In genomic region chr17:52602093-52602780, GRCm38 (mm10) we compare ENCODE assay signal across 8 mouse cellular contexts. TPM values are rescaled to one million over a fixed set of nuclear protein-coding genes. Genes with fewer than 3 reads are reported as not detected.
A peak's percentile ranks its signal among the peaks of the same experiment; 100 is the strongest.
DNase-seq lines count a peak whose midpoint lies in the region; ATAC-seq and TF ChIP-seq lines count a peak whose summit lies in the region.

Kcnh8 (plus strand) TSS chr17:52602709.

- WGBS in liver, postnatal 0 days (ENCODE audit: insufficient replicate concordance): 2% methylated on average over 40 of the region's 40 CpGs

- ATAC-seq in liver, postnatal 0 days: no peak; the same call in 1 of the 2 replicates

- no peak for TF ChIP-seq EP300 in liver, postnatal 0 days (IDR thresholded peaks at IDR 0.05; ENCODE audit: low read depth)

- TF ChIP-seq CTCF in liver, postnatal 0 days (IDR thresholded peaks at IDR 0.05; ENCODE audit: low read depth): no peak

- no peak within 1 kb of the TSS for H3K9ac ChIP-seq in liver, postnatal 0 days (replicated peaks)

- intact Hi-C loops in left cerebral cortex, postnatal 10 days (cut with DNase I): no loop called here

- H3K9me3 ChIP-seq in liver, postnatal 0 days (ENCODE audit: low read length): no peaks in the 10 kb centered on the region

- H3K4me3 ChIP-seq in liver, postnatal 0 days (ENCODE audit: low read depth, low read length): peak within 1 kb of the TSS; percentile 34

- peak; percentile 1 for DNase-seq in adrenal gland, postnatal 10 days
- no peak for DNase-seq in adrenal gland, adult 18-20 months (ENCODE audit: low spot score in 2 of 2)
- DNase-seq in left cerebral cortex, postnatal 10 days (ENCODE audit: extremely low spot score in 1 of 2, low spot score in 2 of 2): peak; percentile 12 to 54
- DNase-seq in left cerebral cortex, adult 11 months (ENCODE audit: low spot score): no peak
- peak; percentile 22 to 25 for DNase-seq in frontal cortex, postnatal 10 days (ENCODE audit: low spot score in 2 of 2)
- DNase-seq in liver, postnatal 0 days: peak; percentile 11
- peak; percentile 55 for DNase-seq in right cerebral cortex, postnatal 4 days
- no peak for DNase-seq in adrenal gland, adult 2 months

- no peaks in the 10 kb centered on the region for H3K4me1 ChIP-seq in liver, postnatal 0 days (ENCODE audit: insufficient read depth)

- no peak within 1 kb of the TSS for H3K27ac ChIP-seq in liver, postnatal 0 days (ENCODE audit: low read depth)

- no peaks in the 10 kb centered on the region for H3K36me3 ChIP-seq in liver, postnatal 0 days (replicated peaks; ENCODE audit: insufficient read depth, low read length)

- peak within 1 kb of the TSS; percentile 65 for H3K4me2 ChIP-seq in liver, postnatal 0 days (ENCODE audit: low read depth, low read length)

- H3K27me3 ChIP-seq in liver, postnatal 0 days (ENCODE audit: insufficient read depth, low read length): peaks cover 31% of the 10 kb centered on the region

RNA-seq across cellular contexts. Expression of gene Kcnh8, which starts in this region (rescaled TPM):
- total RNA-seq in adrenal gland, postnatal 10 days (2021): under 1 TPM; 0.27 to 0.61 TPM
- total RNA-seq in adrenal gland, adult 18-20 months (2021): under 1 TPM in 1 of 2 experiments, not detected in 1; 0.10 TPM
- 1 to 10 TPM; 1.7 to 1.9 TPM for total RNA-seq in left cerebral cortex, postnatal 10 days (2021)
- 0.02 TPM in 1 of 2 replicates, not detected in the other for polyA plus RNA-seq in liver, postnatal 0 days (2015; fragmentation: Nextera tagmentation; extraction: Ambion mirVana)
- under 1 TPM; 0.06 to 0.07 TPM for total RNA-seq in adrenal gland, adult 2 months (2021)
- 0.09 TPM in 1 of 2 replicates, not detected in the other for polyA plus RNA-seq in adrenal gland, adult 2 months (2012; rRNA removed)

Comparison
In these comparisons a context has a peak if more than half of its experiments do, and no peak if none do; other contexts are left out.
1. DNase-seq: peak in left cerebral cortex, postnatal 10 days (2 of 2), frontal cortex, postnatal 10 days (2 of 2) and right cerebral cortex, postnatal 4 days (single experiment); none in adrenal gland, adult 18-20 months (0 of 2), left cerebral cortex, adult 11 months (single experiment) and adrenal gland, adult 2 months (single experiment).
2. Peak in DNase-seq in adrenal gland, postnatal 10 days; RNA of the gene not detected or under 1 TPM.
3. Peak in DNase-seq, H3K4me3 ChIP-seq and H3K4me2 ChIP-seq in liver, postnatal 0 days; RNA of the gene not detected or under 1 TPM.